Mouse (Mus musculus) embryonic facial prominence, embryonic 14.5 days (tissue): ENCODE results near the gene Kcnn3. TPM values are rescaled to one million over a fixed set of nuclear protein-coding genes. Genes with fewer than 3 reads are reported as not detected.

Source experiments
- ATAC-seq: fragments of 200-750 bp; cut with Nextera tagmentation; 2 replicates; pipeline ENCODE4 v1.8.0; 2017; ENCODE audit warnings: low read depth, moderate number of reproducible peaks, moderate TSS enrichment
- DNase-seq: peaks from one replicate; pipeline ENCODE4 v3.0.0-alpha.2; 2015; ENCODE audit warnings: low spot score
- H3K27ac ChIP-seq: fragments of 300-500 bp; sonication (generic); replicated peaks from 2 replicates; pipeline ENCODE4 v1.5.1; 2014; ENCODE audit warnings: low read depth, mild to moderate bottlenecking, low read length, moderate library complexity
- H3K27me3 ChIP-seq: fragments of 300-500 bp; sonication (generic); replicated peaks from 2 replicates; pipeline ENCODE4 v1.6.1; 2014; ENCODE audit warnings: low read length; ENCODE audit not compliant: control insufficient read depth, insufficient read depth
- H3K36me3 ChIP-seq: fragments of 300-500 bp; sonication (generic); 2 replicates; pipeline ENCODE4 v1.6.1; 2014; ENCODE audit warnings: low read length, mixed read lengths; ENCODE audit not compliant: control insufficient read depth, insufficient read depth
- H3K4me1 ChIP-seq: fragments of 300-500 bp; sonication (generic); 2 replicates; pipeline ENCODE4 v1.6.1; 2014; ENCODE audit warnings: antibody characterized with exemption, low read length; ENCODE audit not compliant: control insufficient read depth, insufficient read depth
- H3K4me2 ChIP-seq: fragments of 300-500 bp; sonication (generic); 2 replicates; pipeline ENCODE4 v1.6.1; 2014; ENCODE audit warnings: low read depth, mild to moderate bottlenecking, low read length, moderate library complexity, mixed read lengths
- H3K4me3 ChIP-seq: fragments of 300-500 bp; sonication (generic); 2 replicates; pipeline ENCODE4 v1.5.1; 2014; ENCODE audit warnings: low read depth, mild to moderate bottlenecking, low read length
- H3K9ac ChIP-seq: fragments of 300-500 bp; sonication (generic); 2 replicates; pipeline ENCODE4 v1.6.1; 2014; ENCODE audit warnings: low read depth, mild to moderate bottlenecking, low read length, moderate library complexity, mixed read lengths
- H3K9me3 ChIP-seq: fragments of 300-500 bp; sonication (generic); 2 replicates; pipeline ENCODE4 v1.6.1; 2016; ENCODE audit warnings: low read length; ENCODE audit not compliant: control insufficient read depth
- WGBS: fragments of 180-500 bp; shearing (Covaris S2); extraction: QIAGEN DNeasy Blood & Tissue Kit; methylation state at CpG from one replicate; pipeline ENCODE4 v1.1.7; 2014; 5-methylcytosine and 5-hydroxymethylcytosine counted together
- polyA plus RNA-seq: library from polyadenylated mRNA; unstranded; fragments of >200 nt; fragmentation: Nextera tagmentation; extraction: Ambion mirVana; gene quantifications from 2 replicates; pipeline ENCODE4 v1.2.1, GENCODE M21; 2014

Kcnn3 gene
- polyA plus RNA-seq, 1 experiment from 2014 or later, result 3.7 TPM

DNA sequence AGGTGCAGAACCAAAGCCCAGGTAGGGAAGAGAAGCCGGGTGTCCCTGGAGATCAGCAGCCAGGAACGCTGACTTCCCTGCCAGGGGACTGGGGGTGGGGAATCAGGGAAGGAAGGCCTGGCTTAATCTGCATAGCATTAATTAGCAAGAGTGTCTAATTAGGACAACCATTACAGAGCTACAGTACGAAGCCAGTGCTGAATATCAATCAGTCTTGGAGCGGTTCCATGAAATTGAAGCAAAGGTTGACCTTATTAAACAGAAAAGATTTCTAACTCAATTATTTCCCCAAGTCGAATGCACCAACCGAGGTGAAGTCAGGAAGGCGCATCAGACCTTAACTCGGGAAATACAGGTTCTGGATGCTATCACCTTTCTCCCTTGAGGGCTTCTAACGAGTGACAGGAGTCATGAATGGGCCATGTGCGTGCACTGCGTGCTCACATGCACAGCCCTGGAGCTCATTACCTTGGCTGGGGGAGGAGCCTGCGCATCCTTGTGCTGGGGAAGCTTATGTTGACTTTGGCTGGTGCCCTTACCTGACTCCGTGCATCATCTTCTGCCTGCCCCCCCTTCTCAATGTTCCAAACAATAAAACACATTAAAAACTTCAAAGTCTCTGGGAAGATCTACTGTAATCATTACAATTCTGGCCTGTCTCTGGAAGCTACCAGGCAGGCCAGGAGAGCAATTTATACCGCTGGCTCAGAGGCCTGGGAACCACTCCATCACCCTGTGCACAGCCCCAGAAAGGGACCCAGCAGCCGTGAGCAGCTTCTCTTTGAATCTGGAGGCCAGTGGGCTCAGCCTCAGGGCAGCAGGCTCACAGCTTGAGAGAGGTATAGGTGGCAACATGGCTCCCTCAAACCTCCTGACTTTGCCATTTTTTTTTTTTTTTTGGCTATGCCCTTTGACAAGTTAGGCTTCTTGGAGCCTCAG lies 39.3 kb downstream of the Kcnn3 start:
- Histone ChIP-seq H3K9me3 (no peaks in the 10 kb centered on the region), H3K36me3 (no peaks in the 10 kb centered on the region), H3K4me2 (no peak overlapping the region), H3K4me3 (no peak overlapping the region), H3K27me3 (no peaks in the 10 kb centered on the region), H3K4me1 (no peaks in the 10 kb centered on the region; the same call in 1 of the 2 replicates), H3K9ac (no peak overlapping the region), H3K27ac (no peak overlapping the region)
- ATAC-seq, result peak; percentile 80
- WGBS, result 35% methylated on average over 15 of the region's 15 CpGs
- peak; percentile 74 for DNase-seq

DNA sequence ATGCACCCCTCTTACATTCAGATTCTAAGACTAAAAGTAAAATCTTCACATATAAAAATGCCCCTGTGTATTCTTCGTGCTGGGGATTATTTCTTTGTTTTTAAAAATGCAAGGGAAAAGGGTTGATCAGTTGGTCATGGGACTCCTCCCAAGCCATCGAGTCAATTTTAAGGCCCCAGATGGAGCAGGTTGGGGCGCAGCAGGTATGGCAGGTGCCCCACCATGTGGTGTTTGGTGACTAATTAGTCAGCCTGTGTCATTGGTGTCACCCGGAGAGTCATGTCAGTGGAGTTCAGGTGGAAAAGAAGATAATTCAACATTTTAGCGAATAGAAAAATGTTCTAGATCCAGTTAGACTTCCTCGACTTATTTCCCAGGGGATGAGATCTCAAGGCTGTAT lies 41.4 kb downstream of the Kcnn3 start:
- Histone ChIP-seq H3K36me3 (no peaks in the 10 kb centered on the region), H3K4me2 (no peak overlapping the region), H3K27me3 (no peaks in the 10 kb centered on the region), H3K9ac (no peak overlapping the region), H3K9me3 (no peaks in the 10 kb centered on the region), H3K27ac (no peak overlapping the region), H3K4me3 (no peak overlapping the region), H3K4me1 (no peaks in the 10 kb centered on the region; the same call in 1 of the 2 replicates)
- ATAC-seq (no peak), DNase-seq (no peak)
- WGBS, result 86% methylated on average over 6 of the region's 6 CpGs

DNA sequence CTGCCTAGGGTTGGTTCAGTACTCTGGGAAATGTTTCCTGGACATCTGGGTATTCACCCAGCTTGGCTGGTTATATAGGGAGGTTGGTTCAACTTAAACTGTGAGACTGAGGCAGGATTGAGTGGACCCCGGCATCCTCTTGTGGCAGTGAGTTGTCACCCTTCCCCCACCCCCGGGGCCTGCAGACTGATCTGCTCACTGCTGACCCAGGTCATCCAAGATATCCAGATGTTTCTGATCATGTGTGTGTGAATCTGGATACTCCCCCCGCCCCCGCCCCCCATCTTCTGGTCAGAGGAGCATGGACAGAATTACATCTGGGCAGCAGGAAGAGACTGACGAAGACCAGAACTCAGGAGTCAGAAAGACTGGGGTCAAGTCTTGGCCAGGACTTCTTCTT lies 45.4 kb downstream of the Kcnn3 start:
- WGBS, result 42% methylated on average over 5 of the region's 5 CpGs
- H3K4me3 ChIP-seq, result no peak overlapping the region
- H3K27me3 ChIP-seq, result no peaks in the 10 kb centered on the region
- no peak overlapping the region for H3K4me2 ChIP-seq
- H3K36me3 ChIP-seq, result no peaks in the 10 kb centered on the region
- no peak for DNase-seq
- no peaks in the 10 kb centered on the region for H3K9me3 ChIP-seq
- no peak overlapping the region for H3K27ac ChIP-seq
- H3K9ac ChIP-seq, result no peak overlapping the region
- no peak for ATAC-seq
- H3K4me1 ChIP-seq, result no peaks in the 10 kb centered on the region

DNA sequence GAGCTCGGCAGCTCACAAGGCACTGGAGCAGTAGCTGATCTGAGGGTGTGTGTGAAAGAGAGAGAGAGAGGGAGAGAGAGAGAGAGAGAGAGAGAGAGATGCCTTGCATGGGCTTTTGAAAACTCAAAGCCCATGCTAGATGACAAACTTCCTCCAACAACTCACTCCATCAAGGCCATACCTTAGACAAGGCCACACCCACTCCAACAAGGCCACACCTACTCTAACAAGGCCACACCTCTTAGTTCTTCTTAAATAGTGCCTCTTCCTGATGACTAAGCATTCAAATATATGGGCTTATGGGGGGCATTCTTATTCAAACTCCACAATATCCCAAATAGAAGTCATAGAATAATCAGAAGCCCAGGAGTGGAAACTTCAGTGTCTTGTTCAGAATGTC lies 49.1 kb downstream of the Kcnn3 start:
- H3K36me3 ChIP-seq, result no peaks in the 10 kb centered on the region
- no peak overlapping the region for H3K4me3 ChIP-seq
- no peak overlapping the region for H3K27ac ChIP-seq
- 71% methylated on average over 1 of the region's 1 CpGs for WGBS
- H3K9ac ChIP-seq, result no peak overlapping the region
- DNase-seq, result no peak
- H3K9me3 ChIP-seq, result no peaks in the 10 kb centered on the region
- no peak for ATAC-seq
- H3K4me1 ChIP-seq, result no peaks in the 10 kb centered on the region
- H3K27me3 ChIP-seq, result no peaks in the 10 kb centered on the region
- H3K4me2 ChIP-seq, result no peak overlapping the region

DNA sequence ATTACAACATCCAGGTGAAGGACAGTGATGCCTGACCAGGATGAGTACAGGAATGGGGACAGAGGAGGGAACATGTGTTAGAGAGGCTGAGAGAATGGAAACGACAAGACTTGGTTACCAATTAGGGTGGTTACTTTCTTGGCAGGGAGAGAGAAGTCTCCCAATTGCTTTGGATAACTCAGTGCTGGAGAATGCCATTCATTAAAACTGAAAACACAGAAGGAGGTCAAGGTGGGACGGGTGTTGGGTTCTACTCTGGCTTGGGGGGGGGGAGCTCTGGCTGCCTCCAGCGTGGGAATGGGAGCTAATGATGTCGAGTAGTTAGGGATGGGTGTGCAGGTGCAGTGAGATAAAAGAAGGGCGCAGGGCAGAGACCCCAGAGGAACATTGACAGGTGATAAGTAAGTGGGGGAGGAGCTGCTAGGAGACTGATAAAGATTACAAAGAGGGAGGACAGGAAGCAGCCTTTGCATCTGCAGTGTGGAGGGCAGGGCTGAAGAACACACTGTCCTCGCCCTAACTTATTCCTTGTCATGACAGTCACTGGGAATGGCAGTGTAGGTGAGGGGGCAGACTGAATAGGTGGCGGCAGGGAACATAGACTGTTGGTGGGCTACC lies 49.9 kb downstream of the Kcnn3 start:
- DNase-seq (no peak), ATAC-seq (no peak)
- no peak overlapping the region for H3K9ac ChIP-seq
- H3K36me3 ChIP-seq, result no peaks in the 10 kb centered on the region
- H3K27me3 ChIP-seq, result no peaks in the 10 kb centered on the region
- no peaks in the 10 kb centered on the region for H3K4me1 ChIP-seq
- no peak overlapping the region for H3K27ac ChIP-seq
- H3K4me3 ChIP-seq, result no peak overlapping the region
- H3K9me3 ChIP-seq, result no peaks in the 10 kb centered on the region
- H3K4me2 ChIP-seq, result no peak overlapping the region
- WGBS, result 59% methylated on average over 7 of the region's 7 CpGs

DNA sequence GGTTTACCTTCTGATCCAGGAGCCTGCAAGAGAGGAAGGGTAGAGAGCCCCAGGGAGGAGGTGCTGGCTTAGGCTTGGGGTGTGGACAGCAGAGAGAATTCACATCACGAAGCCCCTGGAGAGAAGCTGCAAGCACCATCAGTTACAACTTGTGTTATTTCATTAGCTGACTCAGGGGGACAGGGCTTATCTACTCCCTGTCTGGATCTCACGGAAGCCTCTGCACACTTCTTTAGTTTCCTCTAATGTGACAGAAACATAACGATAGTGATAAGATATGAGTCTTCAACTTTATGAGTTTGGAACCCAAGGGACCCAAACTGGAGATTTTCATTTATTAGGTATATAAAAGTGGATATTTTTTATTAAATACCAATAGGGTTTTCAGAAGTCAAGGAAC lies 50.4 kb downstream of the Kcnn3 start:
- H3K9me3 ChIP-seq, result no peaks in the 10 kb centered on the region
- H3K4me2 ChIP-seq, result no peak overlapping the region
- 65% methylated on average over 3 of the region's 3 CpGs for WGBS
- no peaks in the 10 kb centered on the region for H3K4me1 ChIP-seq
- no peak overlapping the region for H3K4me3 ChIP-seq
- ATAC-seq (no peak), DNase-seq (no peak)
- no peak overlapping the region for H3K27ac ChIP-seq
- no peak overlapping the region for H3K9ac ChIP-seq
- no peaks in the 10 kb centered on the region for H3K36me3 ChIP-seq
- no peaks in the 10 kb centered on the region for H3K27me3 ChIP-seq

DNA sequence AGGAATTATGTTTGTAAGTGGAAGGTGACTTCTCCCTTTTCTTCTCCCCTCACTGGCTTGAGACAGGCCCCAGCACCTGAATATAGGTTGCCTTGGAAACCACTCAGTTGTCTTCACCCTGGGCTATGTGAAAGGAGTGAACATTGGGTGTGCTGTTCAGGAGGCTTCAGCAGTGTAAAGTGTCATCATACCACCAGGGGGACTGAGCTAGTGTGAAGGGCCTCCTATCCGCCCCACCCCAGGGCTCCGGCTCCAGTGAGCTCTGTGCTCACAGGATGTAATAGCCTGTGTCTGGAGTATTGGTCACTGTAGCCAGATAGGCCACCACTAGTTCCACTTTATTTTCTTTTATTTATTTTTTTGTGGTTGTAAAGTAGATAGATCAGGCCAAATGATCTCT lies 54.3 kb downstream of the Kcnn3 start:
- 0 out of 2 replicates have a peak, but pooled peaks have one; percentile 60 for ATAC-seq
- DNase-seq, result no peak

DNA sequence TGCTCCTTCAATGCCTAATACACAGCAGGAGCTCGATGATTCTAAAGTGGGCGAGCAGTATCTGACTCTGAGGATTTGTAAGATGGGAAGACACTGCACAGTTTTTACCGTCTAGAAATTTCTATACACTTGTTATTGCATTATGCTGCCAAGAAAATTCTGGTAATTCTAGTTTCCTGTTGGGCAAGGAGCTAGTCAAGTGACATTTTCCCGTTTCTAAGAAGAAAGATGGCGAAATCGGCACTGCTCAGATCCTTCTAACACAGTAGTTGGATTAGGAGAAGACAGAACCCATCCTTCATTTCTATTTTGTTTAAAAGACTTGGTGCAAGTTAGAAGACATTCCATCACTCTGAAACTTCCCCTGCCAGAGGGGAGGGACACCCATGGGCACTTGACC lies 56.4 kb downstream of the Kcnn3 start:
- H3K36me3 ChIP-seq, result no peaks in the 10 kb centered on the region
- no peak overlapping the region for H3K9ac ChIP-seq
- no peak overlapping the region for H3K27ac ChIP-seq
- no peak for ATAC-seq
- no peak overlapping the region for H3K4me3 ChIP-seq
- DNase-seq, result no peak
- H3K4me1 ChIP-seq, result no peaks in the 10 kb centered on the region
- no peaks in the 10 kb centered on the region for H3K27me3 ChIP-seq
- H3K9me3 ChIP-seq, result no peaks in the 10 kb centered on the region
- no peak overlapping the region for H3K4me2 ChIP-seq
- 88% methylated on average over 6 of the region's 6 CpGs for WGBS

More for the DNA sequence above, 54.3 kb downstream of the Kcnn3 start:
- 41% methylated on average over 2 of the region's 2 CpGs for WGBS
- Histone ChIP-seq H3K36me3 (no peaks in the 10 kb centered on the region), H3K9ac (no peak overlapping the region), H3K4me1 (no peaks in the 10 kb centered on the region), H3K4me2 (no peak overlapping the region), H3K27ac (no peak overlapping the region), H3K9me3 (no peaks in the 10 kb centered on the region), H3K4me3 (no peak overlapping the region), H3K27me3 (no peaks in the 10 kb centered on the region)
